Mouse (Mus musculus): ENCODE data around the gene Kcnab3.

- TF ChIP-seq CTCF (IDR thresholded peaks at IDR 0.05) (no peak), EP300 (IDR thresholded peaks at IDR 0.05) (no peak)
Observed at GRCm38 (mm10) chr11:69332713-69333253, 6.7 kb downstream of the Kcnab3 start.
